ENCODE assay signal across 34 mouse cellular contexts in the genomic region with DNA sequence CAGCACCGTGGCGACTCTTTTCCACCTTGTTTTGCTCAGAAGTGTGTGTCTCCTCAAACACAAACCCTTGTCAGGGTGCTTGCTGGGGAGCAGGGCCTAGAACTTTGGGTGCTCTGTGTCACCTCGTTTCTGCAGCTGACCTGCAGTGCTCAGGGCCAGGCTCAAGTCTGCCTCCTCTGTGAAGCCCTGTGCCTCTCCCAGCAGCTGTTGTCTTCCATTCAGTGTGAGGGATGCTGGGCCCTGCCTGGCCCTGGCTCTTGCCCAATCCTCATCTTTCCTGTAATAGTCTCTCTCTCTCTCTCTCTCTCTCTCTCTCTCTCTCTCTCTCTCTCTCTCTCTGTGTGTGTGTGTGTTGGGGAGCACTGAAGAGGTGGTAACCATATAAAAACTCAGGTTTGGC.
"Had no signal": no experiment of that assay in that cellular context is flagged by ENCODE, and none has a peak within 500 bp of the region (broad histone marks: within the 10 kb centered on the region; RNA-seq: fewer than 3 reads in every experiment).

No protein-coding gene starts in this region.

- H3K4me3 ChIP-seq: heart, embryonic 12.5 days; heart, embryonic 13.5 days; heart, embryonic 15.5 days; hindbrain, embryonic 10.5 days; hindbrain, embryonic 12.5 days; hindbrain, embryonic 13.5 days; hindbrain, embryonic 15.5 days; intestine, embryonic 15.5 days; kidney, embryonic 15.5 days; layer of hippocampus, adult 2 months had no signal

- DNase-seq: heart, postnatal 10 days; heart, postnatal 14 days; heart, postnatal 36 days; heart, postnatal 4 days; kidney, adult 11 months; kidney, adult 18-20 months; kidney, adult 2 months; kidney, adult 8-10 months; kidney, adult 9 months; kidney, postnatal 10 days; kidney, postnatal 14 days; kidney, postnatal 25 days; kidney, postnatal 36 days; kidney, postnatal 4 days; layer of hippocampus, adult 9-11 months; layer of hippocampus, postnatal 36 days had no signal

- H3K4me2 ChIP-seq: heart, embryonic 11.5 days; heart, embryonic 12.5 days; heart, embryonic 13.5 days; heart, embryonic 15.5 days; hindbrain, embryonic 12.5 days; hindbrain, embryonic 13.5 days; hindbrain, embryonic 14.5 days; hindbrain, embryonic 15.5 days; intestine, embryonic 15.5 days; kidney, embryonic 15.5 days had no signal

- H3K9ac ChIP-seq: heart, embryonic 12.5 days; heart, embryonic 13.5 days; heart, embryonic 15.5 days; hindbrain, embryonic 12.5 days; hindbrain, embryonic 13.5 days; hindbrain, embryonic 14.5 days; hindbrain, embryonic 15.5 days; intestine, embryonic 15.5 days; kidney, embryonic 15.5 days had no signal

- H3K4me1 ChIP-seq: hindbrain, embryonic 12.5 days; intestine, embryonic 15.5 days had no signal

- H3K36me3 ChIP-seq: heart, embryonic 12.5 days; heart, embryonic 13.5 days; heart, embryonic 15.5 days; hindbrain, embryonic 10.5 days; hindbrain, embryonic 12.5 days; hindbrain, embryonic 13.5 days; hindbrain, embryonic 15.5 days; intestine, embryonic 15.5 days; kidney, embryonic 15.5 days had no signal

- H3K9me3 ChIP-seq: heart, embryonic 12.5 days; heart, embryonic 13.5 days; heart, embryonic 15.5 days; hindbrain, embryonic 10.5 days; hindbrain, embryonic 12.5 days; hindbrain, embryonic 13.5 days; hindbrain, embryonic 15.5 days; intestine, embryonic 15.5 days; kidney, embryonic 15.5 days had no signal

- ATAC-seq: hindbrain, embryonic 16.5 days; hindbrain, postnatal 0 days; inflammation-experienced regulatory T-cells, adult 6 months; intestine, embryonic 15.5 days; intestine, embryonic 16.5 days; intestine, postnatal 0 days had no signal

- H3K27me3 ChIP-seq: heart, embryonic 12.5 days; heart, embryonic 15.5 days; hindbrain, embryonic 12.5 days; hindbrain, embryonic 13.5 days; hindbrain, embryonic 15.5 days; intestine, embryonic 15.5 days; kidney, embryonic 15.5 days had no signal

- H3K27ac ChIP-seq: heart, embryonic 13.5 days; heart, embryonic 15.5 days; hindbrain, embryonic 10.5 days; hindbrain, embryonic 12.5 days; hindbrain, embryonic 13.5 days; hindbrain, embryonic 14.5 days; hindbrain, embryonic 15.5 days; hindbrain, postnatal 0 days; intestine, embryonic 15.5 days; kidney, embryonic 15.5 days; kidney, postnatal 0 days; layer of hippocampus, adult 2 months had no signal
